Mouse (Mus musculus) kidney, postnatal 10 days (tissue): ENCODE results near the gene Hmcn2.

Source experiments
- DNase-seq: peaks from one replicate; pipeline ENCODE4 v3.0.0; 2021; ENCODE audit warnings: mixed read lengths

Gene Hmcn2

GRCm38 (mm10) chr2:31314007-31314465 is at the start of gene Hmcn2:
Hmcn2 (plus strand) TSS chr2:31314415.
- DNase-seq = no peak

GRCm38 (mm10) chr2:31267447-31267846 is 46.8 kb upstream of the Hmcn2 start:
- DNase-seq = no peak

- DNase-seq = peak; percentile 33
Observed at GRCm38 (mm10) chr2:31268631-31269030, 45.6 kb upstream of the Hmcn2 start.

GRCm38 (mm10) chr2:31269188-31269587 is 45.0 kb upstream of the Hmcn2 start:
- no peak for DNase-seq

GRCm38 (mm10) chr2:31269847-31270246 is 44.4 kb upstream of the Hmcn2 start:
- no peak for DNase-seq

- DNase-seq = no peak
Observed at GRCm38 (mm10) chr2:31270470-31270869, 43.7 kb upstream of the Hmcn2 start.

GRCm38 (mm10) chr2:31271071-31271470 is 43.1 kb upstream of the Hmcn2 start:
- no peak for DNase-seq

GRCm38 (mm10) chr2:31274993-31275392 is 39.2 kb upstream of the Hmcn2 start:
- DNase-seq = no peak

GRCm38 (mm10) chr2:31277810-31278209 is 36.4 kb upstream of the Hmcn2 start:
- no peak for DNase-seq

- no peak for DNase-seq
Observed at GRCm38 (mm10) chr2:31278483-31278882, 35.7 kb upstream of the Hmcn2 start.

- no peak for DNase-seq
Observed at GRCm38 (mm10) chr2:31281138-31281537, 33.1 kb upstream of the Hmcn2 start.

GRCm38 (mm10) chr2:31282266-31282665 is 31.9 kb upstream of the Hmcn2 start:
- no peak for DNase-seq

- DNase-seq = no peak
Observed at GRCm38 (mm10) chr2:31282880-31283279, 31.3 kb upstream of the Hmcn2 start.

GRCm38 (mm10) chr2:31284531-31284930 is 29.7 kb upstream of the Hmcn2 start:
- no peak for DNase-seq

- DNase-seq = peak; percentile 80
Observed at GRCm38 (mm10) chr2:31291421-31291820, 22.8 kb upstream of the Hmcn2 start.

GRCm38 (mm10) chr2:31294985-31295384 is 19.2 kb upstream of the Hmcn2 start:
- DNase-seq = peak; percentile 86

- DNase-seq = no peak
Observed at GRCm38 (mm10) chr2:31296395-31296794, 17.8 kb upstream of the Hmcn2 start.

- DNase-seq = peak; percentile 68
Observed at GRCm38 (mm10) chr2:31297602-31298268, 16.5 kb upstream of the Hmcn2 start.

- DNase-seq = no peak
Observed at GRCm38 (mm10) chr2:31298814-31299213, 15.4 kb upstream of the Hmcn2 start.

- no peak for DNase-seq
Observed at GRCm38 (mm10) chr2:31299266-31299665, 14.9 kb upstream of the Hmcn2 start.

- no peak for DNase-seq
Observed at GRCm38 (mm10) chr2:31299996-31300395, 14.2 kb upstream of the Hmcn2 start.

GRCm38 (mm10) chr2:31303177-31303576 is 11.0 kb upstream of the Hmcn2 start:
- DNase-seq = no peak

GRCm38 (mm10) chr2:31304191-31304590 is 10.0 kb upstream of the Hmcn2 start:
- DNase-seq = no peak

- no peak for DNase-seq
Observed at GRCm38 (mm10) chr2:31304801-31305665, 9.2 kb upstream of the Hmcn2 start.
